Mouse (Mus musculus): ENCODE measurements at regions not wholly inside any gene's neighbourhood (a gene's known extent, or its start where the extent isn't known, plus 50 kb on each side); places are given as distances from the start of the nearest gene placed in this dataset.

- ATAC-seq (replicated peaks; ENCODE audit: poor library complexity, severe bottlenecking): no peak
These were observed 246.0 kb downstream of the Ttc6 start for GRCm38 (mm10) chr12:57809961-57810360.

GRCm38 (mm10) chr12:57823809-57824208 lies 259.9 kb downstream of the Ttc6 start:
- no peak for ATAC-seq (replicated peaks; ENCODE audit: poor library complexity, severe bottlenecking)

DNA sequence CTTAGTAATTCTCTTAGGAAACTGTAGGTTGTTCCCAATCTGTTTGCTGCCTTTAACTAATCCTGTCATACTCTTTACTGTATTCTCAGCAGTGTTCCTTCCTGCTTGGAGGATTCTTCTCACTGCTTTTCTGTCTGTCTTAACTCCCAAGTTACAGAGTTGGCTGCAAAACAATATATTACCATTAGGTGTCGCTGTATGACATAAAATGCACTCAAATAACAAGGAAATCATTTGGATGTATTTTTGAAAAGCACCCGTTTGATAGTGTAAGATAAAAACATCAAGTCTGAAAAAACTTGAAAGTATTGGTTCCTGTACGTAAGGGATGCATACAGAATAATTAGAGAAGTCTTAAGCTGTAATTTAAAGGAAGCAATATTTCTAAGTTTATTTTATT lies 261.8 kb downstream of the Ttc6 start:
- peak; percentile 61 for ATAC-seq (replicated peaks; ENCODE audit: poor library complexity, severe bottlenecking)

DNA sequence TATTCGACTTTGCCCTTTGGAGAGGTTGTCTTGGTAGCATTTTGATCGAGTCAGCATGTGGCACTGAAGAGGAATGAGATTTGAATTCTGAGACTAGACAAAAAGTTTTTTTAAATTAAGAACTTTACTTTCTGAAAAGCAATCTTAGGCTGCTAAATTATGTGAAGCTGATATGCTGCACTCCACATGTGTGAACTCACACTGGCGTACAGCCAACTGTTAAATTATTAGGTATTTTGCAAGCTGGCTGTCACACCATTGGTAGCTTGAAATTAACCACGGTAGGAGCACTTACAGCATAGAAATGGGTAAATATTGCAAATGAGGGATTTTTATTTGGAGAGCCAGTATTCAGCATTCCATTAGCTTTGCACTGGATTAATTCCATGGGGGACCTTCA lies 278.9 kb downstream of the Ttc6 start:
- ATAC-seq (replicated peaks; ENCODE audit: poor library complexity, severe bottlenecking): no peak

GRCm38 (mm10) chr12:57871028-57871427 lies 307.1 kb downstream of the Ttc6 start:
- no peak for ATAC-seq (replicated peaks; ENCODE audit: poor library complexity, severe bottlenecking)

DNA sequence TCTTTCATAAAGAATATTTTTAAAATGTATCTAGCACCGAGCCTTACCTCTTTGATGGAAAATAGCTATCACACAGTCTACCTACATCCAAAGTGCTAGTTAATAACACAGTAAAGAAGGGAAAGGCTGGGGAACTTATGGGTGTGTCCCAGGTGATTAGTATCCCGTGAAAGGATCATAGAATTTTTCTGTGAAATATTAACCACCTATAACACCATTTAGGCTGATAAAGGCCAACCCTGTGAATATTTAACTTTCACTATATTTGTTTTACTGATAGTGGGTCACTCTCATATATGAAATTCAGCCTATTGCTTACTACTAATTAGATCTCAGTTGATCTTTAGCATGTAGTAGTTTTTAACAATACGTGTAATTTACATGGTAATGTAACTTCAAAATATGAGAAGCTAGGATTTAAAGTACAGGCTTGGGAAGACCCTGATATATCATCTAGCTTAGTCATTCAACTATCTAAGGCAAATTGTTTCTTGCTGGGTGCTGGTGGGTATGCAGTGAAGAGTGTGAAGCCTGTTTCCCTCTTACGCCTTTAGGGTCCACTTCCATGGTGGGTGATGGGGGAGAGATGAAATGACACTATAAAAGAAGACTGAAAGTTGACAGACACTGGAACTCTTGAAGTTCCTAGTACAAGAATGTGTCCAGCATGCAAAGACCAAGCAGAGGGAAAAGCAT lies 320.6 kb upstream of the Sstr1 start:
- no peak for ATAC-seq (replicated peaks; ENCODE audit: poor library complexity, severe bottlenecking)

- ATAC-seq (replicated peaks; ENCODE audit: poor library complexity, severe bottlenecking): no peak
These were observed 320.0 kb upstream of the Sstr1 start for GRCm38 (mm10) chr12:57891556-57891955.

- no peak for ATAC-seq (replicated peaks; ENCODE audit: poor library complexity, severe bottlenecking)
These were observed 313.8 kb upstream of the Sstr1 start for GRCm38 (mm10) chr12:57897751-57898250.

- no peak for ATAC-seq (replicated peaks; ENCODE audit: poor library complexity, severe bottlenecking)
These were observed 306.9 kb upstream of the Sstr1 start for GRCm38 (mm10) chr12:57904658-57905057.

DNA sequence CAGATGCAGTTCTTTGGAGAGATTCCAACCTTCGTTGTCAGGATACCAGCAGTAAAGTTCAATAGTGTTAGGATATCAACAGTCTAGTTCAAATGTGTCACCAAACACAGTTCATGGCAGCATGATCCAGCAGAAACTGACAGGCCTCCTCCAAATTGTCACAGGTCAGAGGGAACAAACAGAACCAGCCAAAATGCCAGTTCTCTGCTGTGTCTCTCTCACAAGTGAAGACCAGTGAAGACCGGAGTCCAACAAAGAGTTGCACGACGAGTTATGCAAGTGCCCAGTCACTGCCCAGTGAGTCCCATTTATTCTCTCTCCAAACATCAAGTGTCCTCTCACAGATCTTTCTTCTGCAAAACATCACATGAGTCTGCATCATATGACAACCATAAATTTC lies 293.4 kb upstream of the Sstr1 start:
- ATAC-seq (replicated peaks; ENCODE audit: poor library complexity, severe bottlenecking): no peak

GRCm38 (mm10) chr12:57922031-57922430 lies 289.5 kb upstream of the Sstr1 start:
- ATAC-seq (replicated peaks; ENCODE audit: poor library complexity, severe bottlenecking): no peak

DNA sequence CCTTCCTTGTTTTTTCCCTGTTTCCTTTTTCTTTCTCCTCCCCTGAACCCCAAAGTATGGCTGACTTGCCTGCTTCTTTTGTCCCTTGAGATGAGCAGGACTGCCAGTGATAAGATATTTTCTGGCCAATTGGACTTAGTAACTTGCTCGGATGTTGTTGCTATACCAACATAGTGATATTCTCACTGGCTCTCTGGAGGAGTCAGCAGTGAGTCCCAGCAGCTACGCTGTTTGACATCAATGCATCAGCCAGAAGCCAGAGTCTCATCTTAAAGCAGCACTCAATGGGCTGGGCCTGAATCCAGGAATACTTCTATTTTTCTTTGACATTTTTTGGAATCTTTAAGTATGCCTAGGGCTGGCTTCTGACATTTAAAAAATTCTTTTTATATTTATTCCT lies 287.1 kb upstream of the Sstr1 start:
- no peak for ATAC-seq (replicated peaks; ENCODE audit: poor library complexity, severe bottlenecking)

GRCm38 (mm10) chr12:57926886-57927285 lies 284.7 kb upstream of the Sstr1 start:
- ATAC-seq (replicated peaks; ENCODE audit: poor library complexity, severe bottlenecking): no peak

DNA sequence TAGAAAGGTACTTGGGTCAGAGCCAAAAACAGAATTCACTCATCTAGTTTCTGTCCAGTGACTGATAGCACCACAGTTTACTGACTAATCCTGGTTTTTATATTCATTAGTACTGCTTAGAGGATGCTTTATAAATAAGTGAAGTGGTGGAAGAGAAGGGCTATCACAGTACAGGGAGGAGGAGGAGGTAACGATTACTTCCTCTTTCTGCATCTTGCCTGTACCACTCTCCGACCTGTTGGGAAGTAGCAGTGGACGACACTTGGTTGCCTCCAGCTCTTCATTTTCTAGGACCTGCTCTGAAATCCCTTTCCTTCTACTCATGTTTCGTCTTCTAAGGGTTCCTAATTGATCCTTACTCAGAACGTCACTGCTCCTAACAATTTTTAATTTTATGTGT lies 283.5 kb upstream of the Sstr1 start:
- ATAC-seq (replicated peaks; ENCODE audit: poor library complexity, severe bottlenecking): no peak

DNA sequence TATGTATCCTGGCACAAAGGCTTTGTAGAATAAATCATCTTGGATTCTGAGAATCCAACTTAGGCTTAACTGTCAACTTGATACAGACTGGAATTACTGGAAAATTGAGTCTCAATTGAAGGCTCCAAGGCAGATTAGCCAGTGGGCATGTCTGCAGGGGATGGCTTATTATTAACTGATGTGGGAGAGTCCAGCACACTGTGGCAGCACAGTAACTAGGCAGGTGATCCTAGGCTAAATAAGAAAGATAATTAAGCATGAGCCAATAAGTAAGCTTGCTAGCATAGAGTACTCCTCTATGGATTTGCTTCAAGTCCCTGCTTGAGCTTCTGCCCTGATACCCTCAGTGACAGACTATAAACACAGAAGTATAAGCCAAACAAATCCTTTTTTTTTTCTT lies 279.7 kb upstream of the Sstr1 start:
- no peak for ATAC-seq (replicated peaks; ENCODE audit: poor library complexity, severe bottlenecking)

DNA sequence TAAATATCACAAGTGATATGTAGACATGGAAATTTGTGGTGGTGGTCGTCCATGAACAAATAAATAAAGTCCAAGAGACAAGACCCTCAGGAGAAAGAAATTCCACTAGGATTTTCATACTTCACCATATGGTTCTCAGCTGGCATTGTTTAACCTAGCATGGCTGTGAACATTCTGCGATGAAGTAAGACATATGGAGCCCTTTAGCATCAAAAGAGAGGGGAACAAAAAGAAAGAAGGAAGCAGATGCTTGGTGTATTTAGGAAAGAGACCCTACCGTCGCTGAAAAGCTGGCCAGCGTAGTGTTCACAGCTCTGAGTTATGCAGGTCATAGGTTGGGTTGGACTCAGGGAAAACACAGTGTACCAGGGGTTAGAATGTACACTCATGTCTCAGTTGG lies 261.7 kb upstream of the Sstr1 start:
- ATAC-seq (replicated peaks; ENCODE audit: poor library complexity, severe bottlenecking): no peak

- no peak for ATAC-seq (replicated peaks; ENCODE audit: poor library complexity, severe bottlenecking)
These were observed 253.0 kb upstream of the Sstr1 start for GRCm38 (mm10) chr12:57958527-57958926.

GRCm38 (mm10) chr12:57960171-57960570 lies 251.4 kb upstream of the Sstr1 start:
- no peak for ATAC-seq (replicated peaks; ENCODE audit: poor library complexity, severe bottlenecking)

DNA sequence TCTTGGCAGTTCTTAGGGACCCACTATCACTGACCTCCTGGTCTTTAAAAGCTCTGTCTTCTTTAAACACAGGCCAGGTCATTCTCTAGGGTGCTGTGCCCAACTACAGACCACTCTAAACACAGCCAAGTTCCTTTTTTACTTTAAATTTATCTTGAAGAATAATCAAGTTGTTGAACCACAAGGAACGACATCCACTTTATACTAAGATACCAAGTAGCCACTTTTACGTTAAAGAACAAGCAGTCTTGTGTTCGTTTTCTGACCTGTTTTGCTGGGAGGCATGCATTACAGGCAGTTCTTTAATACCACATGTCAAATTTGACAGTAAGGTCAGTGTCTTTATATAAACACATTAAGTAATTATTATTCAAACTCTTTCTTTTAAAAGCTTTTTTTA lies 242.4 kb upstream of the Sstr1 start:
- no peak for ATAC-seq (replicated peaks; ENCODE audit: poor library complexity, severe bottlenecking)

- no peak for ATAC-seq (replicated peaks; ENCODE audit: poor library complexity, severe bottlenecking)
These were observed 241.4 kb upstream of the Sstr1 start for GRCm38 (mm10) chr12:57970163-57970562.

- peak; percentile 50 for ATAC-seq (replicated peaks; ENCODE audit: poor library complexity, severe bottlenecking)
These were observed 239.1 kb upstream of the Sstr1 start for GRCm38 (mm10) chr12:57972484-57972883.

Measured in granulocyte monocyte progenitor cell, adult 5-6 weeks (primary cell).